Mouse (Mus musculus) WW6 (cell line): ENCODE measurements at regions not wholly inside any gene's neighbourhood (a gene's known extent, or its start where the extent isn't known, plus 50 kb on each side); places are given as distances from the start of the nearest gene placed in this dataset.

ENCODE experiments used
- DNase-seq: peaks from one replicate; pipeline ENCODE4 v3.0.0-alpha.2; 2013; ENCODE audit warnings: low read depth, low spot score

- no peak for DNase-seq
Measured at GRCm38 (mm10) chr12:45745697-45746096, 671.2 kb upstream of the Stxbp6 start.

GRCm38 (mm10) chr12:45744619-45745018 is 670.1 kb upstream of the Stxbp6 start:
- no peak for DNase-seq

DNA sequence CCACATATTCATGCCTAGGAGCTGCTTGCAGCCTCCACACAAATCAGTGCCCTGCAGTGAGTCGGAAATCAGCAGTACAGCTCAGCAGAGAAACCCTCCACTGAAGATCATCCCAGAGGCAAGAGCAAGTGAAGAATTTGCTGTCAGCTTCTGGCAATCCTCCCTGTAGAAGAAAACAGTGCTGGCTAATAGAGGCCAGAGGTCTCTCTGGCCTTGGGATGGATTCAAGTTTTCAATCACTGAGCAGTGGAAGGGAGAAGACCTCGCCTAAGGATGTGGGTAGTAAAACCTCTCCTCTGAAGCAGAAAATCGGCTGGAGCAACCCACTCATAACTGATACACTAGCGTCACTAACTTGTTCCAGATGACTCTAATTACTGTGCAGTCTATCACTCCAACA is 659.2 kb upstream of the Stxbp6 start:
- DNase-seq = no peak

- DNase-seq = no peak
Measured at GRCm38 (mm10) chr12:45724565-45725370, 650.3 kb upstream of the Stxbp6 start.

DNA sequence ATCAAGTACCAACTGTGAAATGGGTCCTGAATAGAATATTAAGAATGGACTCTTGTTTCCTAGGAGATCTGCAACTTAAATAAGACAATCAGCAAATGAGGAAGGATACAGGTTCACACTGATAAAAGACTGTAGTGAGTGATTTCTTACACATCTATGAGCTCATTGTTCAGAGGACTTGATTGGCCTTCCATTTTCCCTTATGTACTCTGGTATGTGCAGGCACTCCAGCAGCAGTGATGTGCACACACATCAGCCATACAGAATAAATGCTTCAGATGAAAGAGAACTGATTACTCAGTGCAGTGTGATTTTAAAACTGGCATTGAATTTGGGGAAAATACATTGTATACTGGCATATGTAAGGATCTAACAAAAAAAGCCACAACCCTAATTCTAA is 636.8 kb upstream of the Stxbp6 start:
- no peak for DNase-seq

- no peak for DNase-seq
Measured at GRCm38 (mm10) chr12:45710766-45711165, 636.3 kb upstream of the Stxbp6 start.

DNA sequence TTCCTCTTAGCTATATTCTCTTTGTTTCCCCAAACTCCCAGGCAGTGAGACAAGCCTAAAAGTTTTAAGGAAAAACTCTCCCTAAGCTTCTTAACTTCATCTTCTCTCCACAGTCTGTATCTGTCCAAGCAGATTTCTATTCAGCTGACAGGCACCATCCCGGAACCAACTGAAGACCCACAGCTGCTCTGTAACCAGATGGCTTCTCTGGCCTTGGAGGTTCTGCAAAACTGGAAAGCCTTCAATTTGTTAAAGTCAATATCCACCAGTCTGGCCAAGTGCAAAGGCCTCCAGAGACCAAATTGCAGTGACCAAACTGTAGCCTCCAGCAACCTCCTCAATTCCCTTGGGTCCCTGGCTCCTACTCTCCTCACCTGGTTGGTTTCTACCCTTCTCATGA is 614.8 kb upstream of the Stxbp6 start:
- no peak for DNase-seq

DNA sequence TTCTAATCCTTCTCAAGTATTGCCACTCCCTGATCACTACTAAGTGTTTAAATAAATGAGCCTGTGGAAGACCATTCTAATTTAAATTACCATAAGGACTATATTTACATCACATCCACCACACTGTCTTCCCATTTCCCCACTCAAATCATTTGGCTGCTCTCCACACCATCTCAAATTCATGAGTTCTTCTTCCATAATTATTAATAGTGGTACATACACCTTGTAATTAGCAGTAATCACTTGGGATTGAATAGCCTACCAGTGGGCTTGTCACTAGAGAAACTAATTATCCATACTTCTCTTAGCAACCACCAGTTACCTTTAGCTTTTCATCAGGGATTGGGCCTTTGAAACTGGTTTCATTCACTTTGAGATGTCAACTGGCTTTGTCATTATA is 612.3 kb upstream of the Stxbp6 start:
- no peak for DNase-seq

GRCm38 (mm10) chr12:45672361-45672760 is 597.9 kb upstream of the Stxbp6 start:
- no peak for DNase-seq

- no peak for DNase-seq
Measured at GRCm38 (mm10) chr12:45671554-45671948, 597.0 kb upstream of the Stxbp6 start.

DNA sequence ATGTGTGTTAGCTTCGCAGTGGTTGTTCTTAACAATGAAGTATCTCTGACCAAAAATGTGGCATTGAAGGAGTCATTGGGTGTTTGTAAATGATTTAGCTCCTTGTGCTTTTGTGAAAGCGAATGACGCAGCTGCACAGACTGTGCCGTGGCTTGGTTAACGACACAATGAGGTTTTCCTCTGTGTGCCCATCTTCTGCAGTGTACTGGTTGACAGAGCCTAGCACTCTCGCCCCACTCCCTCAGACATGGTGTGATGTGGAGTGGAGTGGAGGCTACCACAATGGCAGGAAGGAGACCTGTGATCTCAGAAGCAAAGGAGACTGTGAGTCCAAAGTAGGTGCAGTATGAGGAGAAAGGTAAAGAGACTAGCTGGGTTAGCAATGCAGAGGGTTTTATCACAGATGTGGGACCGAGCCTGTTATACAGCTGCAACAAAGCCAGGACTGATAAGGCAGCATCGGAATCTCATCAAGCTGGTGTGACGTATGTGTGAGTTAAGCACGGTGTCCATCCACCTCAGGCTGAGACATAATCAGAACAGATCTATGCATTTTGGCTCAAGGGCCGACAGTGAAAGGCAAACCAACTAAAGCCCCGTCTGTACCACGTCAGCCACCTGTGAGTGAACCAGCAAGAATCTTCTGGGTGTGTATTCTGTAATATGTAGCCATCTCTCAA is 596.5 kb upstream of the Stxbp6 start:
- no peak for DNase-seq

GRCm38 (mm10) chr12:45670246-45670873 is 595.9 kb upstream of the Stxbp6 start:
- DNase-seq = no peak

- no peak for DNase-seq
Measured at GRCm38 (mm10) chr12:45659612-45660011, 585.1 kb upstream of the Stxbp6 start.

DNA sequence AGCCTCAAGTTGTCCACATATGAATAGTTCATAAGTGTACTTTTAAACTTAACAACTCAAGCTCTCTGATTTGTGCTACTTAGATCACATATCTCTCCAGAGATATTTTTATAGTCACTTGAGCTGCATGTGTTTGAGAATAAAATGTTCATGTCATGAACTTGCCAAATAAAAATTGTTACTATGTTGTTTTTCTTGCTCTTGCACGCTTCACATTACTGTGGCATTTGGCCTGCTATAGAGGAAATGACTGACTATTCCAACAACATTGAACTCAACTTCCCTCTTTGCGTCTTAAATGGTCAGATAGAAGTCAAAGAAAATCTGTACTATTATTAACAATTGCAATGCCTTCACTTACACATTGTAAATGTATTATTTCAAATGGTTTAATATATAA is 582.1 kb upstream of the Stxbp6 start:
- no peak for DNase-seq

DNA sequence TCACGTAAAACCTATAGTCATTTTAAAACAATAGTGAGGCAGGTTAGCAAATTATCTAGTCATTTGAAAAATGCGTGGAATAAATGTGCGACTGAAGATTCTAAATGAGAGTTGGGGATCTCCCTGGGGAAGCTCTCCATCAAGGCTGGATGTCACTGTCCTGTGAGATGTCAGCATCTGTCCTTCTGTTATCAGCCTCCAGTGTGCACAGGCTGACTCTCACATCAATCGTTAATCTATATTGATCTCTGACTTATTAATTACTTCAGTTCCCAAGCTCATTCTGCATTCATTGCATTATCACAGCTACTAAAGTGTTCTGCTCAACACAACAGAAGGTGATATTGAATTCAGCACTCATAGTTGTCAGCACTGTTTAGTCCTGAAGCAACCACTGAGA is 574.1 kb upstream of the Stxbp6 start:
- DNase-seq = no peak

GRCm38 (mm10) chr12:45644180-45644579 is 569.7 kb upstream of the Stxbp6 start:
- no peak for DNase-seq

DNA sequence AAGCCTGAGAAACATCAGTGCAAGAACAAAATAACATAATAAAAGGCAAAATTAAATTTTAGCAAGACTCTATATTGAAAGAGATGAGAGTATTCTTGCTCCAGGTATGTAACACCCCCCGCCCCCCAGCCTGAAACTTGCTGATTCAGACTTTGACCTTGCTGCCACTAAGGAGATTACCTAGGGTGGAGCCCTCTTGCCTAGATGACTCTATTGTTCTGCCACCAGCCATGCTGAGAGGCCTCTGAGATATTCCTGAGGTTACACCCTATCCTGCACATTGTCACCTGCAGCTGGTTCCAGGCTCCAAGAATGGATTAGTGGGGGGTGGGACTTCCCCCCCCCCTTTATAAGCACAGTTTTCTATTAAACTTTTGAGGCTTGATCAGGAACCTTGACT is 548.3 kb upstream of the Stxbp6 start:
- DNase-seq = no peak

DNA sequence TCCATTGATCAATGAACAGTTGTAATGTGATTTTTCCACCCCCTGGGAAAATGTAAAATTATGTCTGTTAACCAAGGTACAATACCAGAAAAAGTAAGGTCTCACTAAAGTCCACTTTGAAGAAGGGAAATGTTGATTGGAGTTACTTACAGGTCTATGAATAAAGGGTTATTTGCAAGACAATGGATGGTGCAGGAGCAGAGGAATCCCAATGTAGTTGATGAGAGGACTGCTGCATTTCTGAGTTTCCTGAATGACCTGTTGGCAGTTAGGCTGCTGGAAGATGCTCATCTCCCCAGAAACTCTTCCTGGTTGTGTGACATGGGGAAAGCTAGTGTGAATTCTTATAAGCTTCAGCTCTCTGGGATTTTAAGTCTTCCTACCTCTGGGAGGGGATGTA is 545.5 kb upstream of the Stxbp6 start:
- no peak for DNase-seq

- no peak for DNase-seq
Measured at GRCm38 (mm10) chr12:45614509-45615150, 540.1 kb upstream of the Stxbp6 start.

DNA sequence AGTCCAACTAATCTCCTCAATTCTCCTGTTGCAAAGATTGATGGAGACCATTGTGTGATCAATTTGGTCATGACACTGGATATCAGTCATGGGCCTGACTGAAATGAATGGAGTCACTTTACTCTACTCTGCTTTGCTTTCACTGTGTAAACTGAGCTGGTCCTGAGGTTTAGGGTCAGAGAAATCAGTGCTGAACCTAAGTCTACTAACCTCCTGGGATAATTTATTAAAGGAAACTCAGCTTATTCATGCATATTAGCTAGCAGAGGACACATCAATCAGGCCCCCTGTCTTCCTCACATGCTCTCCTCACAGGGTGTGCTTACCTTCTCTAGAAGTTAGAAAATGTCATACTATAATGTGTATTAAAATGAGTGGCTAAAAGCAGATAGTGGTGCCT is 539.6 kb upstream of the Stxbp6 start:
- DNase-seq = no peak

GRCm38 (mm10) chr12:45599443-45599842 is 524.9 kb upstream of the Stxbp6 start:
- DNase-seq = no peak

DNA sequence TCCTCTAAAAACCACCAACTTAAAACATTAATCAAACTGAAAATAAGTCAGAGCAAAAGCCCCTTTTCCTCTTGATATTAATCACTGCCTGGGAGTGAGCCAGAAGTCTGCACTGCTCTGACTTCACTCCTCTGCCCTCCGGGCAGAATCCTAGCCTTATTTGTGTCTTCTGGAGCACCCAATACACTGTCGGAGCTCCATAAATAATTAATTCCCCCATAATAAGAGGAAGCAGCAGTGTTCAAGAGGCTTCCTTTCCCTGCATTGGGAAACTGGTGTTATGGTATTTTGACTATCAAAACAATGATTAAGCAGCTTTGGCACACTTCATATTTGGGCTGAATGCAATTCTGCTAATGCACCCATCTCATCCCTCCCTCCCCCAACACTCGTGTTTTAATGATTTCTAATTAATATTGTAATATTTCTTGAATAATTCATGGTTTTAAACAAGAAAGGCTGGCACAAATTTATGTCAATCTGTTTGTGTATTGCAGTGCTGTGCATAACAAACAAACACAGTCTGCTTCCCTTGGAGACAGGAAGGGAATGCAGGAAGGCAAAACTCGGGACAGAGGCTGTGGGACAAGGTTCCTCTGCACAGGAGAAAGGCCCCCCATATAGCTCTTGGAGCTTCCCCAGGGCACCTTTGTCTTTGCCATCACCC is 523.5 kb upstream of the Stxbp6 start:
- DNase-seq = no peak
